Mouse (Mus musculus) testis, adult 2 months (tissue): Measurements from ENCODE around the gene Tap1.
"Not testable (repeated sequence)": the region's sequence is repeated elsewhere in the genome, so short reads cannot be mapped to it uniquely, and the experiment has no call there.

ENCODE experiments used
- CTCF ChIP-seq: fragments of 200-500 bp; IDR thresholded peaks from 2 replicates; pipeline ENCODE4 v1.5.1; 2012; ENCODE audit warnings: low read depth, mild to moderate bottlenecking, inconsistent platforms, low read length, moderate library complexity; ENCODE audit not compliant: control insufficient read depth, insufficient read depth, insufficient replicate concordance
- POLR2A ChIP-seq: fragments of 200-500 bp; IDR thresholded peaks from 2 replicates; pipeline ENCODE4 v1.6.1; 2012; ENCODE audit warnings: low read depth, mild to moderate bottlenecking, inconsistent platforms, low read length, moderate library complexity; ENCODE audit not compliant: control insufficient read depth

DNA sequence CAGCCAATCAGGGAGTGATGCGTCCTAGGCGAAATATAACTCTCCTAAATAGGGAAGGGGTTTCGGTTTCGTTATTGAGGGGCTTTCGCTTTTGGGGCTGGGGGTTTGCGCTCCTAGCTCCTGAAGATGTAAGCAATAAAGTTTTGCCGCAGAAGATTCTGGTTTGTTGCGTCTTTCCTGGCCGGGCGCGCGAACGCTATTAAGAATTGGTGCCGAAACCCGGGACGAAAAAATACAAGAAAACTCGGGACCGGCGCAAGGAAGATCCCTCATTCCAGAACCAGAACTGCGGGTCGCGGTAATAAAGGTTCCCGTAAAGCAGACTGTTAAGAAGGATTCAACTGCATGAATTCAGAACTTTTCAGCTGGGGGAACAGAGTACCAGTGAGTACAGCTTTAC, 38.6 kb downstream of the Tap1 start:
- not testable (repeated sequence) for TF ChIP-seq CTCF, POLR2A
